Mouse (Mus musculus) embryo, embryonic 11.5 days (tissue): ENCODE measurements around the gene Gna15.

Source experiments
- DNase-seq: peaks from one replicate; pipeline ENCODE4 v3.0.0-alpha.2; 2012; ENCODE audit warnings: low read depth, low spot score

Gna15 gene

DNA sequence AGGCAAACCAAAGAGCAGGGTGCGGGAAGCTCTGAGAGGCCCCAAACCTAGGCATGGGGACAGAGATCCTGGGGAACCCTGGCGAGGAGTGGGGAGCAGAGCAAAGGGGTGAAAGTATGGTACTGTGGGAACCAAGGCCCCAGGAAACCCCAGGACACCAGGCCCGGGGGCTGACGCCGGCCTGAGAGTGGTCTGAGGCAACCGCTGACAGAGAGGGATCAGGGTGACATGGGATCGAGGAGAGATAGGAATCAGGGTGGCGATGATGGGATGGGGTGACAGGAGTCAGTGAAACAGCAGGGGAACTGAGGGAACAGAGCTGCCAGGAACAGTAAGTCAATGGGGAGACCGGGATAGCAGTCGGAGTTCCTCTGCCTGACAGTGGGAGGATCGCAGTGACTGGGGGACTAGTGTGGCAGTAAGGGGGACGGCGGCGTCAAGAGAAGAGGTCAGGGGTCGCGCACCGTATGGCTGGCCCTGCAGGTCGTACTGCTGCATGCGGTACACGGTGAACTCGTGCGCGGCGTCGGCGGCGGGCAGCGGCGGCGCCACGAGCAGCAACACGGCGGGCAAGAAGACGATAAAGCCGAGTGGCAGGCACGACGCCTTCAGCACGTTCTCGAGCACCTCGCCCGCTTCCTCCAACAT lies 28.3 kb downstream of the Gna15 start:
- DNase-seq: no peak

DNA sequence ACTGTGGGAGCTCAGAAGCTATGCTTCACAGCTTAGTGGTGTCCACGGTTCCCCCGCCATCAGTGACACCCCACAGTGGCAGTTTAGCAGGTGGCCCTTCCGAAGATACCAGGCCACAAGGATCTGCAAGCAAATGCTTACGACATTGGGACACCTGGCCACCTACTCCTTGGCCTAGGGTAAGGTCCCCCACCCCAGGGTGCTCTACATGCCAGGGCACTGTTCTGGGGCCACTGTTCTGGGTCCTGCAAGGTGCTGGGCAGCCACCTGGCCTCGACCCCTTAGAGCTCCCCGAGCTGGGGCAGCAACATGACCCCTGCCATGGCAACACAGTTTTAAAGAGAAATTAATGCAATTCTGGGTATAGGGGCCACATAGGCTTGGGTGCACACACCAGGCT lies 28.9 kb downstream of the Gna15 start:
- no peak for DNase-seq

DNA sequence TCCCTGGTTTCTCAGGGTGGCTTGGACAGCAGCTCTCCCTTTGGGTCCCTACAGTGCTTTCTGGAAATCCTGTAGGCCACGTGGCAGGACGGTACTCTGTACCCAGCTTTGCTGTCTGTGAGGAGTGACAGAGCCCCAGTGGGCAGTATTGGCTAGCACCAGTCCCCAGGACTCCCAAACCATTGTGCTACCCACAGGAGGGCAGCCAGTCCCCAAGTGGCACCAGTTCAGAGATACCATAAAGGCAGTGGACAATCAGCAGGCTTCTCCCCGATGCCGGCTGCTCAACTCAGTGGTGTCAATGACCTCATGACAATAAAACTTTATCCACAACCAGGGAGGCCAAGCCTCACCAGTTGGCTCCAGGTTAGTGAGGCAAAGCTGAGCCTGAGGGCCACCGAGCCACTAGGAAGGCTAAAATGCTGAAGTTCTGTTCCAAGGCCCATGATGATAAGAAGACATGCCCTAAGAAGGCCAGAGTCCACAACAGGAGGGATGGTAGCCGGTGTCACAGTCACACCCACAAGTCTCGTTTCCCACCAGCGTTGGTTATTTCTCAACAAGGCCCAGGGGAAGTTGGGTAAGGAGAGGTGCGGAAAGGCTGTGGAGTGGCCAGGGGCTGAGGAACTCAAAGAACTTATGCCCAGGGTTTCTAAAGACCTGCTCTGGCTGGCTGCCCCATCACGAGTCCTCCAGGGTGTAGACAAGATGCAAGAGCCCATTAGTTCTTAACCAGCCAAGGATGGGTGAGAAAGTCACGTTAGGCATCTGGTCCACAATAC lies 29.6 kb downstream of the Gna15 start:
- DNase-seq: no peak

DNA sequence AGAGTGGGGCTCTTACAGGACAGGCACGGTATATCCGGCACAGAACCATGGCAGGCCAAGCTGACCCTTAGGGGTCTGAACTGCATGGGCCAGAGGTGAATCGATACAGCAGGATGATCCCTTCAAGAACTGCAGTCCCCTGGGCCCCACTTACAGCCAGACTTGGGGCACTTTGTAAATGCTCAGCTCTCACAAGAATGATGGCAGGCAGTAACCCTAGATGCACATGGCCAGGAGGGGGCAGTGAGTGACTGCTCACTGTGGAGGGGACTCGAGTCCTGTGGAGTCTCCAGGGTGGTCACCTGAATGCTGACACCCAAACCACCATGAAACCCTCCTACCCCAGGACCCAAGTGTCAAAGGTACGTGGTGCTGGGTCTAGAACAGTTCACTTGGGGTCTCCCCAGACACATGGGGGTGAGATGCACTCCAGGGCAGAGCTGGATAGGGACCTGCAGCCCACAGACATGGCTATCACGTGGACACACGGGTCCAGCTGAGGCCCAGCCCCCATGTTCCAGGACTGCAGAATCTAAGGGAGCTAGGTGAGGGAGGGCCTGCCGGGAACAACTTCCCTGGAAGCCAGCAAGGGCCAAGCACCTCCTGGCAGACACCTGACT lies 30.3 kb downstream of the Gna15 start:
- DNase-seq: no peak

DNA sequence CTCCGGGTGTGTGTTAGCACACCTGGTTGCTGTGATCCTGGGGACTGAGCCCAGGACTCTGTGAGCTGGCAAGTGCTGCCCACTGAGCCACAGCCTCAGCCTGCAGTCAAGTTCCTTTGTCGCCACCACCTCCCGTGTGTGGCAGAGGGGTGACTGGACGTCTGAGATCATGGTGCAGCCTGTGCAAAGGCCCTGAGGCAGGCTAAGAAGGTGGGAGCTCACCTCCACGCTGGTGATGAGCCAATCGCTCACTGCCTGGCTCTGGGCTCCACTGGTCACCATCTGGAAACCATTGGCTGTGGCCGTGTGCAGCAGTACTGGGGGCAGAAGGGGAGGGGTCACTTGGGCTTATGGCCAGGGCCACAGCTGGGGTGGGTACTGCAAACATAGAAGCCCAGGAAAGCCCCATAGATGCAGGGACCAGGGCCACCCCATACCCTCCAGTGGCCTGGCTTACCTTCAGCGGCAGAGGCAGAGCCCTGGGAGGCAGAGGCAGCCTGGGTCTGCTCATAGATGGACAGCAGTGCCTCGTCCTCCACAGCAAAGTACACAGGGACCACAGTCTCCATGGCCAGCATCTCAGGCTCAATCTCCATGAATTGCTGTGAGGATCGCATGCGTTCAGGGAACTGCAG lies 31.3 kb downstream of the Gna15 start:
- DNase-seq: no peak

DNA sequence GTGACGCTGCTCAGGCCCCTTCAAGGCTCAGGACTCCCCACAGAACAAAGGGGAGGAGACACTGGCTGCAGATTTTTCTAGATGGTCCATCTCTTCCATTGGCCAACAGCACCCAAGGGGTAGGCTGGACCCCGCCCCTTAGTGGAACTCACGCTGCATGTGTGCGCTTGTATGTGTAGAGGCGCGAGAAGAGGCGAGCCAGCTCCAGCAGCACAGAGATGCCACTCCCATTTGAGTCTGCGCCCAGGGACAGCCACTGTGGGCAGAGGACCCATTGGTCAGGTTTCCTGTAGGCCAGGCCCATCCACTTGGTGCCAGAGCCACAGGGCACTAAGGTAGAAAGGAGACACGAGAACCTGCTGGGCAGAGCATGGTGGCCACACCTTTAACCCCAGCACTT lies 33.0 kb downstream of the Gna15 start:
- DNase-seq: no peak

DNA sequence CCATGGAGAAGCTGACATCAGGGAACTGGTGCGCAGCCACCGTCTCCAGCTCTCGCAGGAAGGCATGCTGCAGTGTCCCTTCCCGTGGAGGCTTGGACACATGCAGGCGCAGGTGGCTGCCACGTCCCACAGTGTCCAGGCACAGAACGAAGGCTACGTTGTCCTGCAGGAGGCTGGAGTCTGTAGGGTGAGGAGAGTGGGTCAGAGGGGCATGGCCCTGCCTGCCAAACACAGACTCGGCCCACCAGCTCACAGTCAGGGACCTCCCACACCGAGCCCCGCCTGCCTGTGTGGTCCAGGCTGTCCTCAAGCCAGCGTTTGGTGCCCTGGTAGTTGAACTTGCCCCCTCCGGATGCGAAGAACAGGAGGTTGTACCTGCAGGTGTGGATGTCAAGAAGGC lies 34.1 kb downstream of the Gna15 start:
- DNase-seq: no peak

DNA sequence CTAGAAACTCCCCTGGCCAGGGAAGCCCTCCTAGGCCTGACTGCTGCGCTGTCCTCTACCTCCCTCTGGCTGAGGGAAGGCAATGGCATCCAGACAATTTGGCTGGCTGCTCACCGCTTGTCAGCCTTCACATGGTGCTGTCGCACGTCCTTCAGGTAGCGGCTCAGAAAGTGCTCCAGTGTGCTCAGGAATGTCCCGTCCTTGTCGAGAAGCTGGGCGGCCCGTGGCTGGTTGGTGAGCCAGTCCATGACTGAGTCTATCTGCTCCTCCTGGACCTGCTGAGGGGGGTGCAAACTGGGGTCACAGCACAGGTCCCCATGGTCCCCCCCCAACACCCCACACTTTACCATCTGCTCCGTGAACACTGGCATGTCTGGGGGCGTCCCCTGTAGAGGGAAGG lies 35.9 kb downstream of the Gna15 start:
- no peak for DNase-seq

DNA sequence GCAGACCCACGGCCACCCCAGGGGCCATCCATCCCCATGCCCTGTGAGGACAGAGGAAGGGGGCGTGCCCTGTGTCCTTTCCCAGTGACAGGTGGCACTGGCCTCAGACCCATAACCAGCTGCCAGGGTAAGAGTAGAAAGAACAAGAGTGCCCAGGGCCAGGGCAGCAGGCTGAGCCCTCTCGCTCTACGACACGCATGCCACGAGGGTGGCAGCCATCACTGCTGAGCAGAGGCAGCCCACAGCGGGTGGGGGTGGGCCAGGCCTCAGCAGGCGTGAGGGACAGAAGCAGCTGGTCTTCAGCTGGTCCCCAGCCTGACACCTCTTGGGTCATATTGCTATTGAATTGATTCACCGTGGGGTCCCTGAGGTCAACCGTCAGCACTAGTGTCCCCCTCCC lies 37.5 kb downstream of the Gna15 start:
- no peak for DNase-seq

DNA sequence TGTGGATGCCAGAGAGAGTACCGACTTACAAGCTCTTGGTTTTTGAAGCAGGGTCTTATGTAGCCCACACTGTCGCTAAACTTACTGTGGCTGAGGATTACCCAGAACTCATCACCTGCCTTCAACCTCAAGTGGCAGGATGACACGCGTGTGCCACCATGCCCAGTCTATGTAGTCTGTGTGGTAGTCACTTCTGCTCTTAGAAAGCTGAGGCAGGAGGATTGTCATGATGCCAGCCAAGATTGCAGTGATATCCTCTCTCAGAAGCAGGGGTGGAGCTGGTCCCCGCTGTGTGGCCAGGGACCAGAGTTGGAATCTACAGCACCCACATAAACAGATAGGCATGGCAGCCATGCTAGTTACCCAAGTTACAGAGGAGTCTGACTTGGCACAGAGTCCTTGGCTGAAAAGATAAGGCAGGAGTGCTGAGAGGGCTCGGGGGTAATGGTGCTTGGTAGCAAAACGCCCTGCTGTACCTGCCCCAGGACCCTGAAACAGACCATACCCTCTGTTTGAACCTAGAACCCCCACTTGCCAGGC lies 38.5 kb downstream of the Gna15 start:
- no peak for DNase-seq

DNA sequence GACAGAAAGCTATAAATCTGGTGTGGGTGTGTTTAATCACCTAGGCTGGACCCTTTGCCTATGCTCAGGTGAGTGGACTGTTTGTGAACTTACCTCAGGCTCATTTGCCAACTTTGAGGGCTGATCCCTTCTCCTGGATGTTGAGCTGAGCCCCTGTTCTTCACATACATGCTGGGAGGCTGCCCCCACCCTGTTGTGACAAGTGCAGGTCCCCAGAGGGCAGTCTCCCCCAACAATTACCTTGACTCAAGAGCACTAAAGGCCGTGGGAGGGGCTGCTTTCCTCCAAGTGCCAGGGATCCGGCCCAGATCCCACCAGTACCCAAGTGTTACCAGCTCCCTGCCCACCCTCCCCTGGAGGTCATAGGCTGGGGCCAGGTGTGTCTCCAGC lies 39.0 kb downstream of the Gna15 start:
- DNase-seq: no peak

DNA sequence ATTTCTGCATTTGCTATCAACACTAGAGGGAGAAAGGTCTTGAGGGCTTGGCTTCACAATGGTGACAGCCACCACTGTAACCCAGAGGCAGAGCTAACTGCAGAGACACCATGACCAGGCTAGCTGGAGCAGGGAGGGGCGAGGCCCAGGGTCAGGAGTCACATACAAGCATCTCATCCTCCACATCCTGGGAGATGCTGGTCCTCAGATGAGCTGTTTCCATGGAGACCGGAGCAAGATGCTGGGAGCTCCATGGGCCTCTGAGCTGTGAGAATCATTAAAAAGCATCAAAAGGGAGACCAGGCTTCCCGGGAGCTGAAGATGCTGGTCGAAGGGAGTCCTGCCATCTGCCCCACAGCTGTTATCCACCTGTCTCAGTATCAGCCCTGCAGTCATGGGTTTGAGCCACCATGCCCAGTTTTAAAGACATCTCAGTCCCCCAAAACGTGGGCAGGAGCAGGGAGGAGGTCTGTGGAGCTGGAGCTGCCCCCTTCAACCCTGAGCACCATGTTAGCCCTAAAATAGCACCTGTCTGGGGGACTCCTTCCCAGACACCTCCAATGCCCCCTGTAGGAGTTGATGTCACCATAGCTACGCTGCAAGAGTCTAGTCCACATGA lies 39.5 kb downstream of the Gna15 start:
- no peak for DNase-seq

DNA sequence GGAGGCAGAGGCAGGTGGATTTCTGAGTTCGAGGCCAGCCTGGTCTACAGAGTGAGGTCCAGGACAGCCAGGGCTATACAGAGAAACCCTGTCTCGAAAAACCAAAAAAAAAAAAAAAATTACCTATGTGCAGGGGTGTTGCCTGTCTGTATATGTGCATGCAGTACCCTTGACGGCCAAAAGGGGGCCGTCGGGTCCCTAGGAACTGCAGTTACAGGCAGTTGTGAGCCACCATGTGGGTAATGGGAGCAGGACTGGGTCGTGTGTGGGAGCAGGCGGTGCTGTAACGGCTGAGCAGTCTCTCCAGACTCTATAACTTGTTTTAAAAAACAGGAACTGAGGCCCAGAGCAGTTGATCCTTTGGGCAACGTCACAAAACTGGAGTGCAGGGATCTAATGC lies 40.0 kb downstream of the Gna15 start:
- DNase-seq: no peak

DNA sequence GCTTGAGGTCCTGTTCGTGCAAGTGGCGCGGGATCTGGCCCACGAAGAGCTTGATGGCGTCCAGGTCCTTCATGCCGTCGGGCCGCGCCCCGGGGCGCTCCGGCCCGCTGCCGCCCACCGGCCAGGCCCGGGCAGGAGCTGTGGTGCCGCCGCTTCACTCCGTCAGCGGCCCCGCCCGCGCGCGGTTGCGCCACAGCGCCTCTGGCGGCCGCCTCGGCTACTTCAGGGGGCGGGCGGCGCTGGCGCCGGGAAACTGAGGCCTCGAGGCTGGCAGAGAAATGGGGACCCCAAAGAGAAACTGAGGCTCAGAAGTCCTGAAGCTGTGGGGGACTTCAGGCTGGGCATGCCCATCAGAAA lies 41.5 kb downstream of the Gna15 start, which contains the start of gene Celf5:
Celf5 (minus strand) TSS at position 177 of the 357 bp plus-strand sequence.
- no peak for DNase-seq

DNA sequence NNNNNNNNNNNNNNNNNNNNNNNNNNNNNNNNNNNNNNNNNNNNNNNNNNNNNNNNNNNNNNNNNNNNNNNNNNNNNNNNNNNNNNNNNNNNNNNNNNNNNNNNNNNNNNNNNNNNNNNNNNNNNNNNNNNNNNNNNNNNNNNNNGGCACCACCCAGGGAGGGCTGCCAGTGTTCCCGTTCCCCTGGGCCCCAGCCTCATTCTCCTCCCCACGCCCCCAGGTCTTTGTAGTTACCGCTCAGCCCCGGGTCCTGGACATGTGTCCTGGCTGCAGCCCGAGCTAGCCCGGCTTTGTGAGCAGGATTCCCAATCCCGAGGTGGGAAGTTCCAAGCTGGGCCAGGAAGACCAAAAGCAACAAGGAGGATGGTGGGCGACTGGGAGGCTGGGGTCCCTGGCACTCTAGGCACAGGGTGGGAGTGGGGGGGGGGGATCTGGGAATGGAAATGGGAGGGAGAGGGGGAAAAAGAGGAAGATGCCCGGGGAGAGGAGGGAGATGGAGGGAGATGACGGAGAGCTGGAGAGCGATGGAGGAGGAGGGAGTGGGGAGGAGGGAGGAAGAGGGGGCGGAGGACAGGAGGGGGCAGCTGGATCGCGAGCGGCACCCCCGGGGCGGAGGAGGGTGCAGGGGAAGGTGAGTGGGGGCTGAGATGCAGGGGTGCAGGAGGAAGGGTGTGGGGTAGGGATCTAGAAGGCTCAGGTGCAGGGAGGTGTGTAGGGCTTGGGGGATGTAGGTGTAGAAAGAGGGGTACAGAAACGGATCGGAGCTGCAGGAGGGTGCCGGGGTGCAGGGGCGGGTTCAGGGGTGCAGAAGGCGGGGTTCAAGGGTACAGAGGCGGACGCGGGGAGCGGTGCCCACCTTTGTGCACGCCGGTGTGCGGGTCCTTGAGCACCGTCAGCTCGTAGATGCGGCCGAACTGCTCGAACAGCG lies 42.2 kb downstream of the Gna15 start:
- DNase-seq: no peak

DNA sequence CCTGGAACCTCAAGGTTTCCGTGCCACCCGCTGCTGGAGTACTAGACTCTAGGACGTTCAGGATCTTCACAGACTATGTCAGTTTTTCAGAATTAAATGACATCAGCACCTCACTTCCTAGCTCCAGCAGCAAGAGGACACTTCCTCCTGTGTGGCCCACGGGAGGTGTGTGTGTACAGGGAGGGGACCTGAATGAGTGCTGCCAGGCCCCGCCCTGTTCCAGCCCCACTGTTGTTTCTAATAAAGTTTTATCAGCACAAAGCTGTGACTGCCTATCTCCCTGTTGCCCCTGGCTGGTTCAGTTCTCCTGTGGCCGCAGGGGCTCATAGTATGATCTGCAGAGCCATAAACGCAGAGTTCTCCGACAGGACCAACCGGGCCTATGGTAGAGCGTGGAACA lies 49.6 kb downstream of the Gna15 start:
- no peak for DNase-seq

DNA sequence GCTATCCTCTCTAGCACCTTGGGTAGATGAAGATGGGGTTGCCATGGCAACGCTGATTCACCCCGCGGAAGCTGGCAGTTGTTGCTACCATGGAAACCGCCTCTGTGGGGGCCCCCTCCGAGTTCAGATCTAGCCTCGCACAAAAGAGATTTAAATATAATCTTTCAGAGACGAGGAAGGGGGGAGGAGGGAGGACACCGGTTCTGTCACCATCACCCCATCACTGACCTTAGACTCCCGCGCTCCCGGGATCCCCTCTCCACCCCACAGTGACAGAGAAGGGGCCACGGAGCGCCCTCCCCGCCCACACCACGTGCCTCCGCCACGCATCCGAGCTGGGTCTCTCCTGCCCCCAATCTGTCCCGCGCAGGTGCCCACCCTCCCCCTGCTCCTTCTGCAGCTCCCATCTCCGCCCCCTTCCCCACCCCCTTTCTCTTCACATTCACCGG lies 51.0 kb downstream of the Gna15 start:
- peak; percentile 38 for DNase-seq

DNA sequence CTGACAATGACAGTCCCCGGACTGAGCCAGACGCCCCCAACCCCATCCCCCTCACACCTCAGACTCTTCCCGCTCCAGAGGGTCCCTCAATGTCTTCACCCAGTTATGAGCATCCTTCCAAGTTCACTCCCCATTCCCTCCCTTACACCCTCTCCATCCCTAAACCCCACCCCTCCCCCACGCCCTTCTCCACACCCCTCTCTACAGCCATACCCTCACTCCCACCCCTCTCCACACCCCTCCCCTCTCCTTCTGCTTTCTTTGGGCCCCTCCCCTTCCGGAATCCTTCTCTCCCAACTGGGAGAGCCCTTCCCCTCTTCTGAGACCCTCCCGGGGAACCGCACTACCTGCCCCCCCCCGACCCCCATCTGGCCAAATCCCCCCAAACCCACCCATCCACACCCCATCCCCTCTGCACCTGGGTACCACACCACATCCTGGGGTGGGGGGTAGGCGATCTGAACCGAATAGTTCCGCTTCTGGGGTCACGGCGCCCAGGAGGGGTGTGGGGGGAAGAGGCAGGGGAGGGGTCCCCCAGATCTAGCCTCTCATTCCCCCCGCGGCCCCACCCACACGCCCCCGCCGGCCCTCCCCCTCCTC lies 51.5 kb downstream of the Gna15 start:
- no peak for DNase-seq

DNA sequence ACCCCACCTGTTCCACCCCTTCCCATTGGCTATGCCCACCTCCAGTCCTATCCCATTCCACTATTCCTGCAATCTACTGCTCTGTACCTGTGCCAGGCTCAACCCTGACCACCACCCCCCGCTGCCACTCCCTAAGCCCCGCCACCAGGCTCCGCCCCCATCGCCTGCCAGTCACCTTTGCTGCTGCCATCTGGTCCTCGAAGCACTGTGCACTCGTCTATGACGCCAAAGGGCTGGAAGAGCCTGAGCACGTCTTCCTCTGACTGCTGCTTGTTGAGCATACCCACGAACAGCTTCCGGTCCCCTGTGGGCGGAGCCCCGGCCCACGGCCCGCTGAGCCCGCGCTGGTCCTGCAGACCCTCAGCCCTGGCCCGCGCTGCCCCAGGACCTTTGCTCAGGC lies 53.6 kb downstream of the Gna15 start:
- DNase-seq: no peak

DNA sequence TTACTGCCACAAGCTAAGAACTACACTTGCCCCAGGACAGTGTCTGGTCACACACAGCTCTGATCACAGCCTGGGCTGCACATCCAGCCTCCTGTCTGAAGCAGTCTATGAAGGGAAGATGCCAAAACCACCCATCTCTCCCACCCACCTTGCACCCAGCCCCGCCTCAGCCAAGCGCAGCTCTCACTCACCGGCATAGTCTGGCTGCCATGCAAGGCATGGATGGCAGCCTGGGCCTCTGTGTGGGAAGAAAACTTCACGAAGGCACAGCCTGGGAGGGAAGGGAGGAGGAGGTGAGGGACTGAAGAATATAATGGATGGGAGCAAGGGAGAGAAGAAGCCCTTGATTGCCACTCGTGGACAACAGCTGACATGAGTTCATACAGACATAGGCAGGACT lies 54.8 kb downstream of the Gna15 start:
- no peak for DNase-seq
